Mouse (Mus musculus): ENCODE data around the gene Gm10959. TPM values are rescaled to one million over a fixed set of nuclear protein-coding genes. Genes with fewer than 3 reads are reported as not detected.
"Not testable (repeated sequence)": the region's sequence is repeated elsewhere in the genome, so short reads cannot be mapped to it uniquely, and the experiment has no call there.

Gene Gm10959
- total RNA-seq (2015; ENCODE audit: low replicate concordance) (not detected in 2 replicates), total RNA-seq (2017; ENCODE audit: low replicate concordance) (not detected in 2 replicates)

- ATAC-seq (replicated peaks; ENCODE audit: low FRiP score, poor library complexity, severe bottlenecking) = no peak
These were observed at the start of gene Gm10959 for GRCm38 (mm10) chr3:122919260-122919659. TSS of gene Gm10959 (minus strand) at chr3:122919360.

- ATAC-seq (replicated peaks; ENCODE audit: low FRiP score, poor library complexity, severe bottlenecking) = no peak
These were observed 49.2 kb upstream of the Gm10959 start for GRCm38 (mm10) chr3:122968391-122968790.

GRCm38 (mm10) chr3:122964301-122964700, 45.1 kb upstream of the Gm10959 start:
- no peak for ATAC-seq (replicated peaks; ENCODE audit: low FRiP score, poor library complexity, severe bottlenecking)

GRCm38 (mm10) chr3:122950129-122950528, 31.0 kb upstream of the Gm10959 start:
- no peak for ATAC-seq (replicated peaks; ENCODE audit: low FRiP score, poor library complexity, severe bottlenecking)

- ATAC-seq (replicated peaks; ENCODE audit: low FRiP score, poor library complexity, severe bottlenecking) = no peak
These were observed 24.3 kb upstream of the Gm10959 start for GRCm38 (mm10) chr3:122943387-122943890.

GRCm38 (mm10) chr3:122939215-122939614, 20.1 kb upstream of the Gm10959 start:
- ATAC-seq (replicated peaks; ENCODE audit: low FRiP score, poor library complexity, severe bottlenecking) = no peak

- not testable (repeated sequence) for ATAC-seq (replicated peaks; ENCODE audit: low FRiP score, poor library complexity, severe bottlenecking)
These were observed 18.0 kb upstream of the Gm10959 start for GRCm38 (mm10) chr3:122937176-122937575.

GRCm38 (mm10) chr3:122932466-122932865, 13.3 kb upstream of the Gm10959 start:
- ATAC-seq (replicated peaks; ENCODE audit: low FRiP score, poor library complexity, severe bottlenecking) = no peak

GRCm38 (mm10) chr3:122929723-122930122, 10.6 kb upstream of the Gm10959 start:
- no peak for ATAC-seq (replicated peaks; ENCODE audit: low FRiP score, poor library complexity, severe bottlenecking)

- ATAC-seq (replicated peaks; ENCODE audit: low FRiP score, poor library complexity, severe bottlenecking) = peak; percentile 92
These were observed 5.1 kb upstream of the Gm10959 start, which contains the start of gene 1810037I17Rik for GRCm38 (mm10) chr3:122924009-122924914. TSS of gene 1810037I17Rik (plus strand) at chr3:122924203.

- ATAC-seq (replicated peaks; ENCODE audit: low FRiP score, poor library complexity, severe bottlenecking) = no peak
These were observed 4.0 kb upstream of the Gm10959 start for GRCm38 (mm10) chr3:122923147-122923546.

GRCm38 (mm10) chr3:122921676-122922527, 2.7 kb upstream of the Gm10959 start:
- ATAC-seq (replicated peaks; ENCODE audit: low FRiP score, poor library complexity, severe bottlenecking) = no peak

- no peak for ATAC-seq (replicated peaks; ENCODE audit: low FRiP score, poor library complexity, severe bottlenecking)
These were observed 1.6 kb upstream of the Gm10959 start for GRCm38 (mm10) chr3:122920572-122921435.

- no peak for ATAC-seq (replicated peaks; ENCODE audit: low FRiP score, poor library complexity, severe bottlenecking)
These were observed 488 bp downstream of the Gm10959 start for GRCm38 (mm10) chr3:122918672-122919071.

- ATAC-seq (replicated peaks; ENCODE audit: low FRiP score, poor library complexity, severe bottlenecking) = no peak
These were observed 2.9 kb downstream of the Gm10959 start for GRCm38 (mm10) chr3:122916191-122916680.

- no peak for ATAC-seq (replicated peaks; ENCODE audit: low FRiP score, poor library complexity, severe bottlenecking)
These were observed 3.7 kb downstream of the Gm10959 start for GRCm38 (mm10) chr3:122915493-122915892.

GRCm38 (mm10) chr3:122907841-122908240, 11.3 kb downstream of the Gm10959 start:
- no peak for ATAC-seq (replicated peaks; ENCODE audit: low FRiP score, poor library complexity, severe bottlenecking)

GRCm38 (mm10) chr3:122903746-122904433, 15.3 kb downstream of the Gm10959 start:
- ATAC-seq (replicated peaks; ENCODE audit: low FRiP score, poor library complexity, severe bottlenecking) = no peak

Measured in erythroblast, adult 5-6 weeks (primary cell).